Mouse (Mus musculus) neural tube, embryonic 12.5 days (tissue): Measurements from ENCODE around the gene Eef1b2. TPM values are rescaled to one million over a fixed set of nuclear protein-coding genes. Genes with fewer than 3 reads are reported as not detected.
"Not testable (repeated sequence)": the region's sequence is repeated elsewhere in the genome, so short reads cannot be mapped to it uniquely, and the experiment has no call there.

ENCODE experiments used
- ATAC-seq: fragments of 200-750 bp; cut with Nextera tagmentation; 2 replicates; pipeline ENCODE4 v1.8.0; 2017; ENCODE audit warnings: low read depth, mild to moderate bottlenecking, moderate TSS enrichment, moderate library complexity; ENCODE audit not compliant: low FRiP score
- H3K27ac ChIP-seq: fragments of 300-500 bp; sonication (generic); 2 replicates; pipeline ENCODE4 v1.5.1; 2016
- H3K27me3 ChIP-seq: fragments of 300-500 bp; sonication (generic); replicated peaks from 2 replicates; pipeline ENCODE4 v1.6.1; 2016; ENCODE audit warnings: mild to moderate bottlenecking
- H3K36me3 ChIP-seq: fragments of 300-500 bp; sonication (generic); 2 replicates; pipeline ENCODE4 v1.6.1; 2016; ENCODE audit warnings: mild to moderate bottlenecking
- H3K4me1 ChIP-seq: fragments of 300-500 bp; sonication (generic); 2 replicates; pipeline ENCODE4 v1.6.1; 2016
- H3K4me2 ChIP-seq: fragments of 300-500 bp; sonication (generic); replicated peaks from 2 replicates; pipeline ENCODE4 v1.6.1; 2016; ENCODE audit warnings: mild to moderate bottlenecking
- H3K4me3 ChIP-seq: fragments of 300-500 bp; sonication (generic); 2 replicates; pipeline ENCODE4 v1.5.1; 2016
- H3K9ac ChIP-seq: fragments of 300-500 bp; sonication (generic); 2 replicates; pipeline ENCODE4 v1.6.1; 2016; ENCODE audit warnings: mild to moderate bottlenecking
- H3K9me3 ChIP-seq: fragments of 300-500 bp; sonication (generic); 2 replicates; pipeline ENCODE4 v1.6.1; 2016; ENCODE audit warnings: mild to moderate bottlenecking
- WGBS: fragments of 180-500 bp; shearing (Covaris S2); methylation state at CpG from one replicate; pipeline ENCODE4 v1.1.7; 2016; 5-methylcytosine and 5-hydroxymethylcytosine counted together
- polyA plus RNA-seq: library from polyadenylated mRNA; unstranded; fragments of >200 nt; fragmentation: Nextera tagmentation; extraction: Ambion mirVana; gene quantifications from 2 replicates; pipeline ENCODE4 v1.2.1, GENCODE M21; 2016

Eef1b2 gene
- polyA plus RNA-seq, 1 experiment from 2014 or later, result 398 TPM

- Histone ChIP-seq H3K9me3 (no peaks in the 10 kb centered on the region), H3K4me1 (peaks cover 25% of the 10 kb centered on the region), H3K27me3 (no peaks in the 10 kb centered on the region), H3K4me3 (peak overlapping the region; percentile 87; the same call in 1 of the 2 replicates), H3K4me2 (peak overlapping the region; percentile 80), H3K36me3 (peaks cover 20% of the 10 kb centered on the region), H3K9ac (no peak overlapping the region), H3K27ac (no peak overlapping the region)
- WGBS, result 80% methylated on average over 3 of the region's 3 CpGs
- ATAC-seq, result no peak
Measured at GRCm38 (mm10) chr1:63178308-63178707, 1.7 kb downstream of the Eef1b2 start.

GRCm38 (mm10) chr1:63180122-63180521, 3.5 kb downstream of the Eef1b2 start:
- H3K27ac ChIP-seq, result no peak overlapping the region
- H3K4me1 ChIP-seq, result peaks cover 20% of the 10 kb centered on the region
- H3K4me2 ChIP-seq, result no peak overlapping the region
- no peaks in the 10 kb centered on the region for H3K9me3 ChIP-seq
- H3K9ac ChIP-seq, result no peak overlapping the region
- ATAC-seq, result no peak
- WGBS, result 93% methylated on average over 4 of the region's 4 CpGs
- H3K4me3 ChIP-seq, result no peak overlapping the region
- H3K27me3 ChIP-seq, result no peaks in the 10 kb centered on the region
- peaks cover 23% of the 10 kb centered on the region for H3K36me3 ChIP-seq

- Histone ChIP-seq H3K36me3 (peaks cover 23% of the 10 kb centered on the region), H3K4me1 (peaks cover 15% of the 10 kb centered on the region)
- ATAC-seq, H3K4me3 ChIP-seq, H3K27me3 ChIP-seq, H3K4me2 ChIP-seq, H3K27ac ChIP-seq, H3K9ac ChIP-seq, H3K9me3 ChIP-seq: not testable (repeated sequence)
- 69% methylated on average over 4 of the region's 4 CpGs for WGBS
Measured at GRCm38 (mm10) chr1:63180575-63180974, 4.0 kb downstream of the Eef1b2 start.

GRCm38 (mm10) chr1:63181019-63181418, 4.4 kb downstream of the Eef1b2 start:
- H3K9me3 ChIP-seq, result no peaks in the 10 kb centered on the region
- whole genome bisulfite sequencing, result 9% methylated on average over 3 of the region's 3 CpGs
- no peaks in the 10 kb centered on the region for H3K27me3 ChIP-seq
- peak; percentile 88 for ATAC-seq
- no peak overlapping the region for H3K4me3 ChIP-seq
- H3K27ac ChIP-seq, result no peak overlapping the region
- H3K4me2 ChIP-seq, result no peak overlapping the region
- H3K4me1 ChIP-seq, result peaks cover 11% of the 10 kb centered on the region
- H3K36me3 ChIP-seq, result peaks cover 23% of the 10 kb centered on the region
- no peak overlapping the region for H3K9ac ChIP-seq

GRCm38 (mm10) chr1:63181480-63181879, 4.9 kb downstream of the Eef1b2 start:
- H3K9me3 ChIP-seq, result no peaks in the 10 kb centered on the region
- H3K36me3 ChIP-seq, result peaks cover 23% of the 10 kb centered on the region
- no peak overlapping the region for H3K4me2 ChIP-seq
- no peaks in the 10 kb centered on the region for H3K27me3 ChIP-seq
- ATAC-seq, result 0 out of 2 replicates have a peak, but pooled peaks have one; percentile 26
- H3K4me3 ChIP-seq, result no peak overlapping the region
- H3K27ac ChIP-seq, result no peak overlapping the region
- H3K4me1 ChIP-seq, result peaks cover 11% of the 10 kb centered on the region
- H3K9ac ChIP-seq, result no peak overlapping the region
- 98% methylated on average over 1 of the region's 1 CpGs for WGBS

GRCm38 (mm10) chr1:63182212-63182611, 5.6 kb downstream of the Eef1b2 start:
- H3K4me3 ChIP-seq, result no peak overlapping the region
- H3K27me3 ChIP-seq, result no peaks in the 10 kb centered on the region
- no peaks in the 10 kb centered on the region for H3K9me3 ChIP-seq
- H3K36me3 ChIP-seq, result peaks cover 23% of the 10 kb centered on the region
- H3K9ac ChIP-seq, result no peak overlapping the region
- H3K27ac ChIP-seq, result no peak overlapping the region
- no peak for ATAC-seq
- H3K4me2 ChIP-seq, result no peak overlapping the region
- 85% methylated on average over 5 of the region's 5 CpGs for WGBS
- peaks cover 11% of the 10 kb centered on the region for H3K4me1 ChIP-seq

- no peak for ATAC-seq
- peaks cover 7% of the 10 kb centered on the region for H3K4me1 ChIP-seq
Measured at GRCm38 (mm10) chr1:63182636-63183270, 6.1 kb downstream of the Eef1b2 start.

GRCm38 (mm10) chr1:63185430-63185829, 8.8 kb downstream of the Eef1b2 start:
- not testable (repeated sequence) for H3K36me3 ChIP-seq, H3K9ac ChIP-seq, H3K27ac ChIP-seq, H3K4me1 ChIP-seq, H3K4me2 ChIP-seq, H3K9me3 ChIP-seq, H3K4me3 ChIP-seq, H3K27me3 ChIP-seq, ATAC-seq
- WGBS, result 98% methylated on average over 6 of the region's 6 CpGs

More at GRCm38 (mm10) chr1:63182636-63183270, 6.1 kb downstream of the Eef1b2 start:
- 65% methylated on average over 10 of the region's 10 CpGs for WGBS
- H3K9me3 ChIP-seq, result no peaks in the 10 kb centered on the region
- H3K27ac ChIP-seq, result no peak overlapping the region
- H3K4me2 ChIP-seq, result no peak overlapping the region
- H3K4me3 ChIP-seq, result no peak overlapping the region
- no peak overlapping the region for H3K9ac ChIP-seq
- no peaks in the 10 kb centered on the region for H3K27me3 ChIP-seq
- peaks cover 23% of the 10 kb centered on the region for H3K36me3 ChIP-seq

GRCm38 (mm10) chr1:63188536-63188935, 11.9 kb downstream of the Eef1b2 start:
- Histone ChIP-seq H3K27ac (no peak overlapping the region), H3K9me3 (no peaks in the 10 kb centered on the region), H3K4me2 (no peak overlapping the region), H3K27me3 (no peaks in the 10 kb centered on the region), H3K4me3 (no peak overlapping the region), H3K36me3 (0 out of 2 replicates have a peak, but pooled peaks cover 2% of the 10 kb centered on the region), H3K9ac (no peak overlapping the region), H3K4me1 (no peaks in the 10 kb centered on the region)
- WGBS, result 96% methylated on average over 3 of the region's 3 CpGs
- no peak for ATAC-seq

GRCm38 (mm10) chr1:63190851-63191250, 14.2 kb downstream of the Eef1b2 start:
- H3K9me3 ChIP-seq, result no peaks in the 10 kb centered on the region
- 84% methylated on average over 8 of the region's 8 CpGs for WGBS
- no peaks in the 10 kb centered on the region for H3K4me1 ChIP-seq
- H3K4me3 ChIP-seq, result no peak overlapping the region
- H3K27ac ChIP-seq, result no peak overlapping the region
- H3K9ac ChIP-seq, result no peak overlapping the region
- no peaks in the 10 kb centered on the region for H3K27me3 ChIP-seq
- no peaks in the 10 kb centered on the region for H3K36me3 ChIP-seq
- ATAC-seq, result no peak
- no peak overlapping the region for H3K4me2 ChIP-seq

GRCm38 (mm10) chr1:63192306-63193065, 15.9 kb downstream of the Eef1b2 start:
- ATAC-seq, result no peak
- Histone ChIP-seq H3K9me3 (no peaks in the 10 kb centered on the region), H3K27ac (no peak overlapping the region), H3K27me3 (no peaks in the 10 kb centered on the region), H3K4me2 (no peak overlapping the region), H3K9ac (no peak overlapping the region), H3K36me3 (no peaks in the 10 kb centered on the region), H3K4me1 (no peaks in the 10 kb centered on the region), H3K4me3 (no peak overlapping the region)
- 92% methylated on average over 11 of the region's 11 CpGs for WGBS

- Histone ChIP-seq H3K36me3 (no peaks in the 10 kb centered on the region), H3K27ac (no peak overlapping the region), H3K4me1 (no peaks in the 10 kb centered on the region), H3K4me2 (no peak overlapping the region), H3K9ac (no peak overlapping the region), H3K4me3 (no peak overlapping the region), H3K27me3 (no peaks in the 10 kb centered on the region), H3K9me3 (peaks cover 8% of the 10 kb centered on the region)
- 68% methylated on average over 5 of the region's 5 CpGs for WGBS
- ATAC-seq, result no peak
Measured at GRCm38 (mm10) chr1:63195848-63196512, 19.4 kb downstream of the Eef1b2 start.
